Mouse (Mus musculus): Measurements from ENCODE around the gene Dmp1. TPM values are rescaled to one million over a fixed set of nuclear protein-coding genes. Genes with fewer than 3 reads are reported as not detected.

The Dmp1 gene
- polyA plus RNA-seq, 1 experiment: not detected

DNA sequence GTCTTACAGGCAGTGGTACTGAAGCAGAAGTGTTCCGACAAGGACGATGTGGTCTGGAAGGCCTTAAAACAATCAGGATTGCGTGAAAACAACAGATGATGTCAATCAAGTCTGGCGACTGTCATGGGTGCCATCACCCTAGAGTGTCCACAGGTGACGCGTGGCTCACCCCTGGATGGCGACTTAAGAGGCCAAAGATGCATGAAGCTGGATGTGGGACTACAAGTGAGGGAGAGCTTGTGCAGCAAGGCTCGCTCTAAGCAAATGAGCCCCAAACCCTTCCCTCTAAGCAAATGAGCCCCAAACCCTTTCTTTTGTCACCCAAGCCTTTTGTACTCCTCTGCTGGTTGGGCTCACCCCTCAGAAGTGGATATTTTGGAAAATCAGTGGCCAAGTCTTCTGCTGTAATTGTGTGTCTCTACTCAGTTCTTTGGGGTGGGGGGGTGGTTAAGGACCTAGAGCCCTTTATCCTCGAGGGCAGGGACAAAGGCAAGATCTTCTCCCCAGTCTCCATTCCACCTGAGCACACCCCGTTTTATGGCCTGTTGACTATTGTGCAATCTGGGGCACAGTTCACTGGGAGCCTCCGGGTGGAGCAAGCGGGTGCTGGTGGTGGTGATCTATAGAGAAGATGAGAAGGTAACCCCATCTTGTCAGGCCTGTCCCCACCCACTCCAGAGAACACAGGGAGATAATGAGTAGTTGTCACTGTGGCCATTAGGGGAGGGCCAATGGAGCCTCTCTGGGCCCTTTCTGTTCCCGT lies 60.8 kb downstream of the Dmp1 start:
- Histone ChIP-seq H3K4me3 (ENCODE audit: low read depth, low read length) (no peak overlapping the region), H3K27me3 (ENCODE audit: control insufficient read depth, insufficient read depth, low read length, poor library complexity, severe bottlenecking) (no peaks in the 10 kb centered on the region)
- TF ChIP-seq EP300 (IDR thresholded peaks at IDR 0.05; ENCODE audit: insufficient read depth, low read depth, low read length): no peak
- TF ChIP-seq POLR2A (IDR thresholded peaks at IDR 0.05; ENCODE audit: insufficient read depth, low read length): no peak

More for the DNA sequence above, 60.8 kb downstream of the Dmp1 start:
- Histone ChIP-seq H3K27ac (ENCODE audit: insufficient read depth, low read length) (no peak overlapping the region), H3K36me3 (ENCODE audit: control insufficient read depth, insufficient read depth, low read length, poor library complexity, severe bottlenecking) (no peaks in the 10 kb centered on the region), H3K9me3 (replicated peaks; ENCODE audit: control insufficient read depth, insufficient read depth, low read length, poor library complexity, severe bottlenecking) (no peaks in the 10 kb centered on the region), H3K4me1 (ENCODE audit: control insufficient read depth, insufficient read depth, low read length) (no peaks in the 10 kb centered on the region), H3K9ac (ENCODE audit: low read depth, poor library complexity, severe bottlenecking) (no peak overlapping the region)

Other genes starting within 250 kb of the Dmp1 start
- gene Hsd17b13, start 225.2 kb upstream of the Dmp1 start, polyA plus RNA-seq (2011; ENCODE audit: insufficient read depth, insufficient read length, low read depth, missing spikeins): not detected in 2 replicates
- 22.0 and 25.3 TPM in 2 replicates for gene Hsd17b11, start 180.7 kb upstream of the Dmp1 start, polyA plus RNA-seq (2011; ENCODE audit: insufficient read depth, insufficient read length, low read depth, missing spikeins)
- 32.0 and 34.2 TPM in 2 replicates for gene Nudt9, start 156.3 kb upstream of the Dmp1 start, polyA plus RNA-seq (2011; ENCODE audit: insufficient read depth, insufficient read length, low read depth, missing spikeins)
- gene Gm17660, start 125.0 kb upstream of the Dmp1 start, polyA plus RNA-seq (2011; ENCODE audit: insufficient read depth, insufficient read length, low read depth, missing spikeins): not detected in 2 replicates
- gene Sparcl1, start 88.9 kb upstream of the Dmp1 start, polyA plus RNA-seq (2011; ENCODE audit: insufficient read depth, insufficient read length, low read depth, missing spikeins): 0.40 TPM in 1 of 2 replicates, not detected in the other
- gene Dspp, start 31.9 kb upstream of the Dmp1 start, polyA plus RNA-seq (2011; ENCODE audit: insufficient read depth, insufficient read length, low read depth, missing spikeins): not detected in 2 replicates
- gene Ibsp, start 96.6 kb downstream of the Dmp1 start, polyA plus RNA-seq (2011; ENCODE audit: insufficient read depth, insufficient read length, low read depth, missing spikeins): not detected in 2 replicates
- not detected in 2 replicates for gene Mepe, start 122.7 kb downstream of the Dmp1 start, polyA plus RNA-seq (2011; ENCODE audit: insufficient read depth, insufficient read length, low read depth, missing spikeins)
- gene Spp1, start 232.5 kb downstream of the Dmp1 start, polyA plus RNA-seq (2011; ENCODE audit: insufficient read depth, insufficient read length, low read depth, missing spikeins): 350 and 395 TPM in 2 replicates